Mouse (Mus musculus) kidney, postnatal 0 days (tissue): ENCODE data around the gene Ppm1n. TPM values are rescaled to one million over a fixed set of nuclear protein-coding genes. Genes with fewer than 3 reads are reported as not detected.

Source experiments
- ATAC-seq: fragments of 200-750 bp; cut with Nextera tagmentation; replicated peaks from 2 replicates; pipeline ENCODE4 v1.8.0; 2017; ENCODE audit warnings: low read depth, moderate number of reproducible peaks, moderate TSS enrichment, moderate library complexity; ENCODE audit not compliant: low FRiP score
- DNase-seq: peaks from one replicate; pipeline ENCODE4 v3.0.0-alpha.2; 2016; ENCODE audit warnings: low spot score
- H3K27ac ChIP-seq: fragments of 300-500 bp; sonication (generic); 2 replicates; pipeline ENCODE4 v1.5.1; 2014; ENCODE audit warnings: mild to moderate bottlenecking
- H3K27me3 ChIP-seq: fragments of 300-500 bp; sonication (generic); 2 replicates; pipeline ENCODE4 v1.6.1; 2014; ENCODE audit warnings: low read length, mixed read lengths; ENCODE audit not compliant: insufficient read depth
- H3K36me3 ChIP-seq: fragments of 300-500 bp; sonication (generic); 2 replicates; pipeline ENCODE4 v1.6.1; 2014; ENCODE audit warnings: low read length, mixed read lengths; ENCODE audit not compliant: insufficient read depth
- H3K4me1 ChIP-seq: fragments of 300-500 bp; sonication (generic); replicated peaks from 2 replicates; pipeline ENCODE4 v1.6.1; 2014; ENCODE audit warnings: antibody characterized with exemption, low read length, mixed read lengths; ENCODE audit not compliant: insufficient read depth
- H3K4me2 ChIP-seq: fragments of 300-500 bp; sonication (generic); 2 replicates; pipeline ENCODE4 v1.6.1; 2014; ENCODE audit warnings: mild to moderate bottlenecking, low read length, moderate library complexity, mixed read lengths
- H3K4me3 ChIP-seq: fragments of 300-500 bp; sonication (generic); replicated peaks from 2 replicates; pipeline ENCODE4 v1.5.1; 2014; ENCODE audit warnings: low read depth, low read length
- H3K9ac ChIP-seq: fragments of 300-500 bp; sonication (generic); 2 replicates; pipeline ENCODE4 v1.6.1; 2014; ENCODE audit warnings: low read depth, low read length
- H3K9me3 ChIP-seq: fragments of 300-500 bp; sonication (generic); replicated peaks from 2 replicates; pipeline ENCODE4 v1.6.1; 2016; ENCODE audit warnings: low read length, inconsistent platforms, mixed read lengths
- CTCF ChIP-seq: IDR thresholded peaks from 2 replicates; pipeline ENCODE4 v1.5.1; 2016; ENCODE audit warnings: antibody characterized with exemption, low read depth, mild to moderate bottlenecking, moderate library complexity
- WGBS: fragments of 180-500 bp; shearing (Covaris S2); extraction: QIAGEN DNeasy Blood & Tissue Kit; methylation state at CpG from one replicate; pipeline ENCODE4 v1.1.7; 2014; 5-methylcytosine and 5-hydroxymethylcytosine counted together
- polyA plus RNA-seq: library from polyadenylated mRNA; unstranded; fragments of >200 nt; fragmentation: Nextera tagmentation; extraction: Ambion mirVana; gene quantifications from 2 replicates; pipeline ENCODE4 v1.2.1, GENCODE M21; 2015

Ppm1n gene
- polyA plus RNA-seq, 1 experiment from 2014 or later: 0.18 TPM

GRCm38 (mm10) chr7:19300501-19301421 is 20.9 kb upstream of the Ppm1n start:
- peak; percentile 89 for TF ChIP-seq CTCF
- peak overlapping the region; percentile 47; the same call in 1 of the 2 replicates for H3K9ac ChIP-seq
- peak overlapping the region; percentile 51 for H3K4me2 ChIP-seq
- peaks cover 4% of the 10 kb centered on the region; the same call in 1 of the 2 replicates for H3K4me1 ChIP-seq
- H3K27ac ChIP-seq: no peak overlapping the region
- H3K9me3 ChIP-seq: no peaks in the 10 kb centered on the region
- DNase-seq (peak; percentile 87), ATAC-seq (peak; percentile 59)
- under 1% methylated on average over 29 of the region's 29 CpGs for WGBS
- peak overlapping the region; percentile 40 for H3K4me3 ChIP-seq
- no peaks in the 10 kb centered on the region for H3K36me3 ChIP-seq
- H3K27me3 ChIP-seq: peaks cover 27% of the 10 kb centered on the region

GRCm38 (mm10) chr7:19299194-19299593 is 19.3 kb upstream of the Ppm1n start:
- H3K4me3 ChIP-seq: no peak overlapping the region
- H3K4me1 ChIP-seq: peaks cover 4% of the 10 kb centered on the region; the same call in 1 of the 2 replicates
- peaks cover 19% of the 10 kb centered on the region for H3K27me3 ChIP-seq
- 23% methylated on average over 3 of the region's 3 CpGs for WGBS
- ATAC-seq: no peak
- no peak overlapping the region for H3K9ac ChIP-seq
- H3K36me3 ChIP-seq: no peaks in the 10 kb centered on the region
- peak; percentile 79 for TF ChIP-seq CTCF
- H3K27ac ChIP-seq: no peak overlapping the region
- peak; percentile 65 for DNase-seq
- no peak overlapping the region for H3K4me2 ChIP-seq
- no peaks in the 10 kb centered on the region for H3K9me3 ChIP-seq

DNA sequence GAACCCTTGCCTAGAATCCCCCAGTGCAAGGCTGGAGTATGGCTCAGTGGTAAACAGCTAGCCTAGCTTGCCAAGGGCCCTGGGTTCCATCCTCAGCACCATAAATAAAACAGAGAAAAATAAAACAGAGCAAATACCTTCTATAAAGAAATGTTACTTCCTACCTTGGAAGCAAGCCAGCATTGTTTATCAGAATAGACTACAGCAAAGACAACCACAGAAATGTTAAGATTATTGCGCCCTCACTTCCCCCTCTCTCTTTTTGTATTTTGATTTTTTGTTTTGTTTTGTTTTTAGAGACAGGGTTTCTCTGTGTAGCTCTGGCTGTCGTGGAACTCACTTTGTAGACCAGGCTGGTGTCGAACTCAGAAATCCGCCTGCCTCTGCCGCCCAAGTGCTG is 17.9 kb upstream of the Ppm1n start:
- Histone ChIP-seq H3K4me3 (no peak overlapping the region), H3K4me2 (no peak overlapping the region), H3K27me3 (peaks cover 10% of the 10 kb centered on the region; the same call in 1 of the 2 replicates), H3K9me3 (no peaks in the 10 kb centered on the region), H3K36me3 (no peaks in the 10 kb centered on the region), H3K4me1 (peaks cover 4% of the 10 kb centered on the region; the same call in 1 of the 2 replicates), H3K9ac (no peak overlapping the region), H3K27ac (no peak overlapping the region)
- DNase-seq: no peak
- WGBS: 91% methylated on average over 5 of the region's 5 CpGs
- TF ChIP-seq CTCF: no peak
- no peak for ATAC-seq

GRCm38 (mm10) chr7:19297034-19297433 is 17.2 kb upstream of the Ppm1n start:
- Histone ChIP-seq H3K4me3 (no peak overlapping the region), H3K9me3 (no peaks in the 10 kb centered on the region), H3K27me3 (peaks cover 3% of the 10 kb centered on the region; the same call in 1 of the 2 replicates), H3K4me1 (peaks cover 4% of the 10 kb centered on the region; the same call in 1 of the 2 replicates), H3K9ac (no peak overlapping the region), H3K4me2 (no peak overlapping the region), H3K36me3 (no peaks in the 10 kb centered on the region), H3K27ac (no peak overlapping the region)
- peak; percentile 28; the same call in 1 of the 2 replicates for TF ChIP-seq CTCF
- no peak for DNase-seq
- WGBS: 90% methylated on average over 6 of the region's 6 CpGs
- ATAC-seq: no peak

- 15% methylated on average over 21 of the region's 22 CpGs for WGBS
- Histone ChIP-seq H3K9me3 (no peaks in the 10 kb centered on the region), H3K27me3 (no peaks in the 10 kb centered on the region), H3K4me1 (0 out of 2 replicates have a peak, but pooled peaks cover 5% of the 10 kb centered on the region), H3K36me3 (no peaks in the 10 kb centered on the region), H3K4me3 (peak overlapping the region; percentile 19), H3K4me2 (peak overlapping the region; percentile 50), H3K27ac (no peak overlapping the region), H3K9ac (peak overlapping the region; percentile 28)
- TF ChIP-seq CTCF: peak; percentile 92
- ATAC-seq: peak; percentile 51; the same call in 1 of the 2 replicates
- DNase-seq: peak; percentile 95
Measured at GRCm38 (mm10) chr7:19295503-19296185, 15.8 kb upstream of the Ppm1n start.
